Mouse (Mus musculus) large intestine, adult 2 months (tissue): Measurements from ENCODE around the gene Xkr8. TPM values are rescaled to one million over a fixed set of nuclear protein-coding genes. Genes with fewer than 3 reads are reported as not detected.

Experiments used
- polyA plus RNA-seq: library from polyadenylated mRNA; depleted of rRNA; stranded (reverse); fragments of >200 nt; gene quantifications from 2 replicates; pipeline ENCODE4 v1.2.3, GENCODE M21; 2012; rRNA removed

Gene Xkr8
- polyA plus RNA-seq, 1 experiment, result 2.0 TPM

Other genes starting within 250 kb of the Xkr8 start
- 6.5 and 6.8 TPM in 2 replicates for gene Sesn2, start 222.0 kb downstream of the Xkr8 start, polyA plus RNA-seq
- gene Atpif1, start 198.9 kb downstream of the Xkr8 start, polyA plus RNA-seq, result 183 and 254 TPM in 2 replicates
- 24.4 and 25.3 TPM in 2 replicates for gene Dnajc8, start 197.0 kb downstream of the Xkr8 start, polyA plus RNA-seq
- 2.1 and 4.1 TPM in 2 replicates for gene Ptafr, start 168.5 kb downstream of the Xkr8 start, polyA plus RNA-seq
- 15.5 and 21.2 TPM in 2 replicates for gene Eya3, start 93.6 kb downstream of the Xkr8 start, polyA plus RNA-seq
- 29.3 and 94.3 TPM in 2 replicates for gene Smpdl3b, start 24.7 kb upstream of the Xkr8 start, polyA plus RNA-seq
- gene Rpa2, start 35.8 kb upstream of the Xkr8 start, polyA plus RNA-seq, result 25.4 and 26.2 TPM in 2 replicates
- gene Themis2, start 63.8 kb upstream of the Xkr8 start, polyA plus RNA-seq, result 5.6 and 8.7 TPM in 2 replicates
- gene Ppp1r8, start 110.6 kb upstream of the Xkr8 start, polyA plus RNA-seq, result 30.8 and 36.2 TPM in 2 replicates
- 20.1 and 33.5 TPM in 2 replicates for gene Stx12, start 152.0 kb upstream of the Xkr8 start, polyA plus RNA-seq
- gene Fam76a, start 190.0 kb upstream of the Xkr8 start, polyA plus RNA-seq, result 8.7 and 10.5 TPM in 2 replicates
- gene Fgr, start 241.5 kb upstream of the Xkr8 start, polyA plus RNA-seq, result 4.9 and 5.5 TPM in 2 replicates